Mouse (Mus musculus) forebrain, embryonic 14.5 days (tissue): ENCODE data around the gene Ap5m1. TPM values are rescaled to one million over a fixed set of nuclear protein-coding genes. Genes with fewer than 3 reads are reported as not detected.

ENCODE experiments used
- ATAC-seq: fragments of 200-750 bp; cut with Nextera tagmentation; 2 replicates; pipeline ENCODE4 v1.8.0; 2017; ENCODE audit warnings: mild to moderate bottlenecking, moderate library complexity
- DNase-seq: peaks from one replicate; pipeline ENCODE4 v3.0.0-alpha.2; 2015; ENCODE audit warnings: low spot score
- H3K27ac ChIP-seq: fragments of 300-500 bp; sonication (generic); 2 replicates; pipeline ENCODE4 v1.5.1; 2014; ENCODE audit warnings: low read depth, mild to moderate bottlenecking, control low read depth, low read length, moderate library complexity
- H3K27me3 ChIP-seq: fragments of 300-500 bp; sonication (generic); replicated peaks from 2 replicates; pipeline ENCODE4 v1.6.1; 2014; ENCODE audit warnings: low read length, control low read depth, mixed read lengths; ENCODE audit not compliant: control insufficient read depth, insufficient read depth
- H3K36me3 ChIP-seq: fragments of 300-500 bp; sonication (generic); 2 replicates; pipeline ENCODE4 v1.6.1; 2014; ENCODE audit warnings: low read length, control low read depth; ENCODE audit not compliant: control insufficient read depth, insufficient read depth
- H3K4me1 ChIP-seq: fragments of 300-500 bp; sonication (generic); 2 replicates; pipeline ENCODE4 v1.6.1; 2014; ENCODE audit warnings: antibody characterized with exemption, low read length, control low read depth; ENCODE audit not compliant: control insufficient read depth, insufficient read depth
- H3K4me2 ChIP-seq: fragments of 300-500 bp; sonication (generic); 2 replicates; pipeline ENCODE4 v1.6.1; 2014; ENCODE audit warnings: mild to moderate bottlenecking, control low read depth, low read length
- H3K4me3 ChIP-seq: fragments of 300-500 bp; sonication (generic); 2 replicates; pipeline ENCODE4 v1.5.1; 2014; ENCODE audit warnings: low read depth, low read length, control low read depth
- H3K9ac ChIP-seq: fragments of 300-500 bp; sonication (generic); 2 replicates; pipeline ENCODE4 v1.6.1; 2014; ENCODE audit warnings: mild to moderate bottlenecking, low read length, control low read depth, moderate library complexity
- H3K9me3 ChIP-seq: fragments of 300-500 bp; sonication (generic); replicated peaks from 2 replicates; pipeline ENCODE4 v1.6.1; 2016; ENCODE audit warnings: low read length, control low read depth, mixed read lengths; ENCODE audit not compliant: control insufficient read depth
- WGBS: fragments of 180-500 bp; shearing (Covaris S2); extraction: QIAGEN DNeasy Blood & Tissue Kit; methylation state at CpG from one replicate; pipeline ENCODE4 v1.1.7; 2014; 5-methylcytosine and 5-hydroxymethylcytosine counted together
- polyA plus RNA-seq: library from polyadenylated mRNA; unstranded; fragments of >200 nt; fragmentation: Nextera tagmentation; extraction: Ambion mirVana; gene quantifications from 2 replicates; pipeline ENCODE4 v1.2.1, GENCODE M21; 2014

Gene Ap5m1
- 25.9 and 27.8 TPM in 2 replicates for polyA plus RNA-seq

GRCm38 (mm10) chr14:49065529-49066273, at the start of gene Ap5m1:
Gene Ap5m1 (plus strand): TSS chr14:49066097.
- Histone ChIP-seq H3K9me3 (no peaks in the 10 kb centered on the region), H3K9ac (peak within 1 kb of the TSS; percentile 96), H3K4me3 (peak within 1 kb of the TSS; percentile 92), H3K4me1 (peaks cover 17% of the 10 kb centered on the region), H3K4me2 (peak within 1 kb of the TSS; percentile 74), H3K36me3 (no peaks in the 10 kb centered on the region), H3K27ac (peak within 1 kb of the TSS; percentile 98), H3K27me3 (no peaks in the 10 kb centered on the region)
- under 1% methylated on average over 57 of the region's 62 CpGs for WGBS
- ATAC-seq = peak; percentile 62
- peak; percentile 56 for DNase-seq

DNA sequence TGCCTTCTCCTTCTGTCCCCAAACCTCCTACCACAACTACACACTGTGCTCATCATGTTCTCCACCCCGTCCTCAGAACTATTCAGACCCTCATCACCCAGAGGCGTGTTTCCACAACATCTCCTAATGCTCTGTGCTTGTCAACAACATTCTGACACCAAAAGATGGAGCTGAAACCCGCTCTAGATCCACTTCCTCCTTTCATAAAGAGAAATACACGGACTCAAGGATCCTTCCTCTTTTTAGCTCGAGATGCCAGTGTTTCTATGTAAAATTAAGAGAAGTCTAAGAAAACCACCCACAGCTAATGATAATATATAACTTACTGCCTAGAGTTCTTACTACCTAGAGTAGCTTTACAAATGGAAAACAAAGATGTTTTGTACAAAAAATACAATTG, 46.1 kb upstream of the Ap5m1 start:
- Histone ChIP-seq H3K4me1 (no peaks in the 10 kb centered on the region), H3K27me3 (no peaks in the 10 kb centered on the region), H3K4me2 (no peak overlapping the region), H3K9ac (no peak overlapping the region), H3K36me3 (peaks cover 22% of the 10 kb centered on the region), H3K9me3 (no peaks in the 10 kb centered on the region), H3K27ac (no peak overlapping the region), H3K4me3 (no peak overlapping the region)
- no peak for DNase-seq
- ATAC-seq = no peak
- WGBS = 93% methylated on average over 5 of the region's 5 CpGs

DNA sequence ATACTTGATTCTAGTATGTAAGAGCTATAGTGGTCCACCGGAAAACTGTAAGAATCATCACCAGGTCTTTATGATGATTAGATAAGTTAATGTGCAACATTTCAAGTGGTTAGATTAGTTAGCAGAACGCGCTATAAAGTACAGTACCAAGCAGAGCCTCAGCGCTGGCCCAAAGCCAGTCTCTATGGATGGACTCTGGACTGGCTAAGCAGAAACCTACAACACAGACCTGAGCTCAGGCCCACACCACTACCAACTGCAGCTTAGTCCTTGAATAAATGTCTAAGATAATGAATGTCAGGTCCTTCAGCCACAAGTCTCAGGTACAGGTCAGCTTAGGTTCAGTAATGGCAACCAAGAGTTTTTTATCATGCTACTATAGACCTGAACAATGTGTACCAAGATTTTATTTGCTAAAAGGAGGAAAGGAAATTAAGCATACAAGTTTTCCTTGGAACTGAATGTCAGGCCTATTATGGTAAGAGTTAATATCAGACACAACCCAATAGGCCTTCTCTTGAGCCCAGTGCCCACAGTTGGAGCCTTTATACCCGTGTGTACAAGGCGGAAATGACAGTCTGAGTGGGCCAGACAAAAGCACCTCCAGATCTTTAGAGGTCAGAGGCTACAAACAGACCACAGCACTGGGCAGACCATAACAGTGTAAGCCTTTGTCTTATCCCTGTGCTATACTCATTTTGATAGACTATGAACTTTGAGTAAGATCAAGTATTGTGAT, 38.7 kb upstream of the Ap5m1 start:
- Histone ChIP-seq H3K9me3 (no peaks in the 10 kb centered on the region), H3K4me1 (no peaks in the 10 kb centered on the region), H3K27me3 (no peaks in the 10 kb centered on the region), H3K9ac (no peak overlapping the region), H3K27ac (no peak overlapping the region), H3K4me3 (no peak overlapping the region), H3K36me3 (peaks cover 10% of the 10 kb centered on the region; the same call in 1 of the 2 replicates), H3K4me2 (no peak overlapping the region)
- ATAC-seq = no peak
- WGBS = 92% methylated on average over 6 of the region's 6 CpGs
- DNase-seq = no peak

DNA sequence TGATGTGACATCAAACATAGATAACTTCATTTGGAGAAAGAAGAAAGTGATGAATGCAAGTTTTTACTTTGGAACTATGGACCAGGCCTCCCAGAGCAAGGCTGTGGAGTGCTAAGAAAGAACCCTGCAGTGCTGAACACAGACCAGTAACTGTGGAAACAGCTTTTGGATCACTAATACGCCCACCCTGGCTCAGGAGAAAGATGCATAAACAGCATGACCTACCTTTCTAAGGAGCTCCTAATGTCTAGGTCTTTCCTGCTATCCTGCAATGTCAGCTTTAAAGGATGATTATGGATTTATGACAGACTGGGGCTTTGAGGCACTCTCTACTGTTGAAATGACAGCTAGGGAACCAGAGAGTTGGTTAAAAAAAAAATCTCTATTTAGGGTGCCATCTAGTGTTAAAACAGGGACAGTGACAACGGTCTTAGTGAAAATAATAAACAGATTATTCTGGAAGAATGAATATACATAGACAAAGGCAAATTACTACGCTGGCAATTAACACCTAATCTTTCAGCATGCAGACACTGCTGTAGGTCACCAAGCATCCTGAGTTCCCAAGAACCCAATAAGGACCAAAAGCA, 38.0 kb upstream of the Ap5m1 start:
- no peak for ATAC-seq
- Histone ChIP-seq H3K27ac (no peak overlapping the region), H3K27me3 (no peaks in the 10 kb centered on the region), H3K4me3 (no peak overlapping the region), H3K36me3 (peaks cover 14% of the 10 kb centered on the region; the same call in 1 of the 2 replicates), H3K9me3 (no peaks in the 10 kb centered on the region), H3K4me2 (no peak overlapping the region), H3K4me1 (no peaks in the 10 kb centered on the region), H3K9ac (no peak overlapping the region)
- WGBS = 42% methylated on average over 3 of the region's 3 CpGs
- DNase-seq = peak; percentile 59

DNA sequence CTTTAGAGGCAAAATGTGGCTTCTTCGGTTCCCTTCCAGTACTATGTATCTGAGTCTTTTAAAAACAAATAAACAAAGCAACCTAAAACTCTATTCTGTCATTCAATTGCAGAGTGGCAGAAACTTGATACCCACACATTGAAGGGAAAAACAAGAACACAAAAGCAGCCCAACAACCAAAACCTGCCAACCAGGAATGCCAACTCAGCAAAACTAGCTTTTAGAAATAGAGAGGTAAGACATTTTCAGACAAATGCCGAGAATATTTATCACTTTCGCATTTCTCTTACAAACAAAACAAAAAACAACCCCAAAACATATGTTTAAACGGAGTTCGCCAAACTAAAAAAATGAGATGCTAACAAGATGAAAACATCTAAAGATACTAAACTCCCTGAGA, 36.9 kb upstream of the Ap5m1 start:
- ATAC-seq (no peak), DNase-seq (no peak)
- 92% methylated on average over 5 of the region's 5 CpGs for WGBS
- Histone ChIP-seq H3K4me3 (no peak overlapping the region), H3K27me3 (no peaks in the 10 kb centered on the region), H3K9me3 (no peaks in the 10 kb centered on the region), H3K4me1 (no peaks in the 10 kb centered on the region), H3K27ac (no peak overlapping the region), H3K36me3 (peaks cover 18% of the 10 kb centered on the region), H3K4me2 (no peak overlapping the region), H3K9ac (no peak overlapping the region)

- no peak overlapping the region for H3K27ac ChIP-seq
- H3K4me2 ChIP-seq = no peak overlapping the region
- ATAC-seq (no peak), DNase-seq (no peak)
- H3K4me1 ChIP-seq = no peaks in the 10 kb centered on the region
- no peak overlapping the region for H3K9ac ChIP-seq
- H3K27me3 ChIP-seq = no peaks in the 10 kb centered on the region
- 89% methylated on average over 4 of the region's 4 CpGs for whole genome bisulfite sequencing
- no peak overlapping the region for H3K4me3 ChIP-seq
- no peaks in the 10 kb centered on the region for H3K9me3 ChIP-seq
- no peaks in the 10 kb centered on the region; the same call in 1 of the 2 replicates for H3K36me3 ChIP-seq
Measured at GRCm38 (mm10) chr14:49045610-49046009, 20.3 kb upstream of the Ap5m1 start.

DNA sequence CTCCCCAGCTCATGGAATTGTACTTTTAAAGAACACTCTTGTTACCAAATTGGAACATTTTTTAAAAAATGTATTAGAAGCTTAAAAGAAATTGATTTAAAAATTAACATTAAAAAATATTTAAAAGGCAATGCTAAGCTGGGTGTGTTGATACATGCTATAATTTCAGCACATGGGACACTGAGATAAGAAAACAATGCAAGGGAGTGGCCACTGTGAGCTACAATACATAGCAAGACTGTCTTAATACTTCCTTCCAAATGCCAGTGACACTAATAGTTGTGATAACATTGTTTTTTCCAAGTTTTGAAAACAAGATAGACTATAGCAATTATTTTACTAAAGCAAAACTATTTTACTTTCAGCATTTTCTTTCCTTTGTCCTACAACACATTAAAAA, 16.4 kb upstream of the Ap5m1 start:
- H3K27me3 ChIP-seq = no peaks in the 10 kb centered on the region
- ATAC-seq = no peak

GRCm38 (mm10) chr14:49063838-49064237, 2.1 kb upstream of the Ap5m1 start:
- no peak for ATAC-seq
- Histone ChIP-seq H3K4me1 (peaks cover 17% of the 10 kb centered on the region), H3K27me3 (no peaks in the 10 kb centered on the region), H3K9ac (no peak overlapping the region), H3K4me3 (no peak overlapping the region), H3K4me2 (no peak overlapping the region), H3K27ac (no peak overlapping the region), H3K36me3 (no peaks in the 10 kb centered on the region), H3K9me3 (no peaks in the 10 kb centered on the region)
- WGBS = 83% methylated on average over 2 of the region's 2 CpGs
- no peak for DNase-seq

More for the DNA sequence above, 16.4 kb upstream of the Ap5m1 start:
- H3K27ac ChIP-seq = no peak overlapping the region
- H3K4me1 ChIP-seq = no peaks in the 10 kb centered on the region
- H3K4me3 ChIP-seq = no peak overlapping the region
- H3K9ac ChIP-seq = no peak overlapping the region
- H3K36me3 ChIP-seq = no peaks in the 10 kb centered on the region; the same call in 1 of the 2 replicates
- H3K4me2 ChIP-seq = no peak overlapping the region
- no peaks in the 10 kb centered on the region for H3K9me3 ChIP-seq
- no peak for DNase-seq
